13 mouse cellular contexts compared by ENCODE assay signal in the genomic region with DNA sequence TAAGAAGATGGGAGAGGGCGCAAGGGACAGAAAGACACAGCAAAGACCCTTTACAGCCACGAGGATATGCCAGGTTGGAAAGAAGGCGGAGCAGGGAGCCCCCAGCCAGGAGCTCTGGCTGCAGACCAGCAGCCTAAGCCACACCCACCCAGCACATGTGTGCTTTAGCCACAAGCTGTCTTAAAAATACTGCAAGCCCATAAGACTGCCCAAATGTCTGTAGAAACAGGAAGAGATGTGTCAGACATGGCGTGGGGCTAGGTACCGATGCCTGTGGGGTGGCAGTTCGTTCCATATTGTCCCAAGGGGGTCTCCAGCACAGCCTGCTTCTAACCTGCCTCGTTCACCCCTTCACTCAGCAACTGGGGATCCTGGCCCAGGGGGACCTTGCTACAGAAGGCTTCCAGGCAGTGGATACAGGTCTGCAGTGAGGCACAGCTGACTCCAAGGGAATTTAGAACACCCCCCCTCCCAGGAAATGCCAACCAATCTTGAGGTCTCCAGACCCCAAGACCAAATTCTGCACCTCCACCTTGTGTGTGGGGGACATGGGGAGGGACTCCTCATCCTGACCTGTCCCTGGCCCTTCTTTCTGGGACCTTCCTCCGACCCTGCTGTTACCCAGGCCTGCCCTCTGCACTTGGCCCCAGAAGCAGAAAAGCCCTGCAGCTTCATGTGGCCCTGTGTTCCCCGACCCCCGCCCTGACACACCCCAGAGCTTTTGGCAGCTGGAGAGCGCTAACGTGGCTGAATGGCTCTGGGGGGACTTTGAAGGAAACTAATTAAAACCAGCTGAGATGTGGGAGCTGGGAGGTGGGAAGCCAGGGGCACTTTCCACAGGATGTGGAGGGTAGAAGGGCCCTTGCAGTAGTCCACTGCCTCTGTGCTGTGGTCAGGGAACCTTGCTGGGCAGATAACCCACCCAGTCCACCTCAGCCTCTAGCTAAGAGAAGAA. TPM values are rescaled to one million over a fixed set of nuclear protein-coding genes. Genes with fewer than 3 reads are reported as not detected.
DNase-seq lines count a peak whose midpoint lies in the region; ATAC-seq and TF ChIP-seq lines count a peak whose summit lies in the region.
"Had no signal": no experiment of that assay in that cellular context is flagged by ENCODE, and none has a peak within 500 bp of the region (broad histone marks: within the 10 kb centered on the region; RNA-seq: fewer than 3 reads in every experiment).

No protein-coding gene starts in this region.

- H3K4me1 ChIP-seq in hindbrain, embryonic 10.5 days (replicated peaks), result peaks cover 12% of the 10 kb centered on the region
- H3K4me1 ChIP-seq in hindbrain, postnatal 0 days (ENCODE audit: insufficient read depth, low read length), result no peaks in the 10 kb centered on the region
- peaks cover 5% of the 10 kb centered on the region; the same call in 1 of the 2 replicates for H3K4me1 ChIP-seq in liver, embryonic 11.5 days (replicated peaks; ENCODE audit: control insufficient read depth, insufficient read depth, low read length)

- TF ChIP-seq CTCF in hindbrain, postnatal 0 days (IDR thresholded peaks at IDR 0.05; ENCODE audit: low read depth), result no peak

- H3K27me3 ChIP-seq in hindbrain, embryonic 10.5 days (ENCODE audit: insufficient read depth, poor library complexity, severe bottlenecking), result peaks cover 13% of the 10 kb centered on the region; the same call in 1 of the 2 replicates
- H3K27me3 ChIP-seq in hindbrain, postnatal 0 days (ENCODE audit: insufficient read depth, low read length), result no peaks in the 10 kb centered on the region
- peaks cover 2% of the 10 kb centered on the region; the same call in 1 of the 2 replicates for H3K27me3 ChIP-seq in liver, embryonic 11.5 days (replicated peaks; ENCODE audit: control insufficient read depth, insufficient read depth, low read length)
- H3K27me3 ChIP-seq: intestine, embryonic 15.5 days had no signal

- no peak overlapping the region for H3K4me3 ChIP-seq in hindbrain, embryonic 10.5 days
- no peak overlapping the region for H3K4me3 ChIP-seq in hindbrain, postnatal 0 days (ENCODE audit: low read length)
- no peak overlapping the region for H3K4me3 ChIP-seq in liver, embryonic 11.5 days (ENCODE audit: low read depth, low read length)
- H3K4me3 ChIP-seq: intestine, embryonic 15.5 days had no signal

- H3K27ac ChIP-seq in hindbrain, embryonic 10.5 days, result 0 out of 2 replicates have a peak overlapping the region, but pooled peaks have one; percentile 40
- no peak overlapping the region for H3K27ac ChIP-seq in hindbrain, postnatal 0 days
- no peak overlapping the region for H3K27ac ChIP-seq in liver, embryonic 11.5 days (ENCODE audit: low read depth, low read length)
- H3K27ac ChIP-seq: intestine, embryonic 15.5 days; liver, embryonic 14.5 days had no signal

- 42% methylated on average over 12 of the region's 12 CpGs for WGBS in hindbrain, embryonic 10.5 days
- 45% methylated on average over 12 of the region's 12 CpGs for WGBS in hindbrain, postnatal 0 days
- WGBS in liver, embryonic 11.5 days, result 44% methylated on average over 12 of the region's 12 CpGs

- ATAC-seq in hindbrain, postnatal 0 days, result no peak
- ATAC-seq in common myeloid progenitor, adult 5-6 weeks (replicated peaks; ENCODE audit: low read depth, poor library complexity, severe bottlenecking), result peak; percentile 76
- peak; percentile 69 for ATAC-seq in granulocyte monocyte progenitor cell, adult 5-6 weeks (replicated peaks; ENCODE audit: poor library complexity, severe bottlenecking)
- no peak; the same call in 1 of the 2 replicates for ATAC-seq in liver, embryonic 11.5 days (replicated peaks; ENCODE audit: low FRiP score)
- ATAC-seq: intestine, embryonic 15.5 days had no signal

- no peak overlapping the region for H3K4me2 ChIP-seq in hindbrain, postnatal 0 days (ENCODE audit: low read depth, low read length)
- H3K4me2 ChIP-seq in liver, embryonic 11.5 days, result no peak overlapping the region
- H3K4me2 ChIP-seq: intestine, embryonic 15.5 days had no signal

- no peak overlapping the region for H3K9ac ChIP-seq in hindbrain, postnatal 0 days (replicated peaks; ENCODE audit: low read length)
- H3K9ac ChIP-seq in liver, embryonic 11.5 days (ENCODE audit: low read depth, low read length), result no peak overlapping the region
- H3K9ac ChIP-seq: intestine, embryonic 15.5 days; liver, embryonic 14.5 days had no signal

- no peaks in the 10 kb centered on the region for H3K36me3 ChIP-seq in hindbrain, embryonic 10.5 days
- no peaks in the 10 kb centered on the region for H3K36me3 ChIP-seq in hindbrain, postnatal 0 days (ENCODE audit: insufficient read depth, low read length)
- no peaks in the 10 kb centered on the region for H3K36me3 ChIP-seq in liver, embryonic 11.5 days (ENCODE audit: control insufficient read depth, insufficient read depth, low read length)
- H3K36me3 ChIP-seq: intestine, embryonic 15.5 days had no signal

- H3K9me3 ChIP-seq in hindbrain, embryonic 10.5 days, result no peaks in the 10 kb centered on the region
- no peaks in the 10 kb centered on the region for H3K9me3 ChIP-seq in hindbrain, postnatal 0 days (ENCODE audit: low read length)
- H3K9me3 ChIP-seq in liver, embryonic 11.5 days (ENCODE audit: control insufficient read depth, low read length), result no peaks in the 10 kb centered on the region
- H3K9me3 ChIP-seq: intestine, embryonic 15.5 days had no signal

- peak; percentile 18 for DNase-seq in hindbrain, embryonic 10.5 days (ENCODE audit: low spot score)
- no peak for DNase-seq in hindbrain, postnatal 0 days (ENCODE audit: low spot score)
- DNase-seq in 3T3-L1 (ENCODE audit: low read depth, low spot score), result peak; percentile 54
- no peak for DNase-seq in liver, embryonic 11.5 days (ENCODE audit: low spot score)
- DNase-seq in frontal cortex, postnatal 10 days (ENCODE audit: low spot score in 2 of 2), result no peak
- no peak for DNase-seq in cerebellum, adult 9-10 months
- DNase-seq: adrenal gland, postnatal 10 days; kidney, postnatal 36 days; layer of hippocampus, postnatal 36 days had no signal

RNA-seq across cellular contexts. Expression of a gene that starts 35.4 kb away (rescaled TPM):
- polyA plus RNA-seq in hindbrain, embryonic 10.5 days (2016; fragmentation: Nextera tagmentation; extraction: Ambion mirVana), result 1.6 and 2.4 TPM in 2 replicates
- total RNA-seq in hindbrain, postnatal 0 days (2014; rRNA removed), result 28.0 and 37.6 TPM in 2 replicates
- 1.5 and 2.0 TPM in 2 replicates for polyA plus RNA-seq in hindbrain, postnatal 0 days (2015; fragmentation: Nextera tagmentation; extraction: Ambion mirVana)
- total RNA-seq in common myeloid progenitor, adult 5-6 weeks (2017), result 53.0 and 72.2 TPM in 2 replicates
- 1.7 and 3.4 TPM in 2 replicates for total RNA-seq in granulocyte monocyte progenitor cell, adult 5-6 weeks (2014; fragmentation: Nextera tagmentation)
- total RNA-seq in granulocyte monocyte progenitor cell, adult 5-6 weeks (2017), result 5.5 and 7.9 TPM in 2 replicates
- 22.7 and 26.5 TPM in 2 replicates for polyA plus RNA-seq in liver, embryonic 11.5 days (2014; fragmentation: Nextera tagmentation; extraction: Ambion mirVana)

Comparison
In these comparisons a context has a peak if more than half of its experiments do, and no peak if none do; other contexts are left out.
1. DNase-seq: peak in hindbrain, embryonic 10.5 days (single experiment) and 3T3-L1 (single experiment); none in hindbrain, postnatal 0 days (single experiment), liver, embryonic 11.5 days (single experiment), frontal cortex, postnatal 10 days (0 of 2) and cerebellum, adult 9-10 months (single experiment).
2. ATAC-seq: peak in common myeloid progenitor, adult 5-6 weeks (single experiment) and granulocyte monocyte progenitor cell, adult 5-6 weeks (single experiment); none in hindbrain, postnatal 0 days (single experiment) and liver, embryonic 11.5 days (single experiment).